Mouse (Mus musculus) erythroblast, embryonic 14.5 days (primary cell): ENCODE data around the gene Stxbp2.

Source experiments
- GATA1 ChIP-seq: IDR thresholded peaks from 2 replicates; pipeline ENCODE4 v1.6.1; 2012; ENCODE audit warnings: low read length, inconsistent platforms, mixed read lengths
- TAL1 ChIP-seq: IDR thresholded peaks from 3 replicates; pipeline ENCODE4 v1.6.1; 2012; ENCODE audit warnings: low read length, inconsistent platforms, mixed read lengths

DNA sequence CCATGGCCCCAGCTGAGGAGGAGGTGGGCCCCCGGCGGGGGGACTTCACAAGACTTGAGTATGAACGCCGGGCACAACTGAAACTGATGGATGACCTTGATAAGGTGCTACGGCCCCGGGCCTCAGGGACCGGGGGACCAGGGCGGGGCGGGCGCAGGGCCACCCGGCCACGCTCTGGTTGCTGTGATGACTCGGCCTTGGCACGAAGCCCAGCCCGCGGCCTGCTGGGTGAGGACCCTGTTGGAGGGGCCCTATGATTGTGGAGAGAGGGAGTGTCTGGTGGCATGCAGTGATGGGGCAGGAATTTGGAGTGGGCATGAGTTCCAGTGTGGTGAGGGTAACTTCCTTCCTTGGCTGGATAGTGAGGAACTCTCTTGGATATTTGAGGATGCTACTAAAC is 24.2 kb upstream of the Stxbp2 start:
- no peak for TF ChIP-seq GATA1
- no peak for TF ChIP-seq TAL1
